In genomic region chr11:108258811-108259266, GRCm38 (mm10) we compare ENCODE assay signal across 8 mouse cellular contexts.
DNase-seq lines count a peak whose midpoint lies in the region; ATAC-seq and TF ChIP-seq lines count a peak whose summit lies in the region.

No protein-coding gene starts in this region.

- peak; percentile 79 for ATAC-seq in hindbrain, postnatal 0 days
- ATAC-seq in hindbrain, embryonic 11.5 days (ENCODE audit: low FRiP score), result no peak
- no peak for ATAC-seq in stomach, embryonic 15.5 days (ENCODE audit: insufficient read depth, low FRiP score, low read depth)

- H3K4me1 ChIP-seq in hindbrain, postnatal 0 days (ENCODE audit: insufficient read depth, low read length), result peaks cover 27% of the 10 kb centered on the region
- H3K4me1 ChIP-seq in hindbrain, embryonic 11.5 days (replicated peaks; ENCODE audit: control insufficient read depth, insufficient read depth, low read length), result no peaks in the 10 kb centered on the region
- H3K4me1 ChIP-seq in stomach, embryonic 15.5 days, result peaks cover 11% of the 10 kb centered on the region

- intact Hi-C loops in heart, postnatal 14 days (cut with DNase I), result no loop called here

- 27% methylated on average over 5 of the region's 5 CpGs for WGBS in hindbrain, postnatal 0 days
- 90% methylated on average over 5 of the region's 5 CpGs for WGBS in hindbrain, embryonic 11.5 days
- WGBS in stomach, embryonic 15.5 days, result 46% methylated on average over 5 of the region's 5 CpGs

- peak overlapping the region; percentile 31 for H3K4me2 ChIP-seq in hindbrain, postnatal 0 days (ENCODE audit: low read depth, low read length)
- no peak overlapping the region for H3K4me2 ChIP-seq in hindbrain, embryonic 11.5 days (replicated peaks; ENCODE audit: low read depth, low read length)
- H3K4me2 ChIP-seq in stomach, embryonic 15.5 days, result no peak overlapping the region

- no peaks in the 10 kb centered on the region for H3K36me3 ChIP-seq in hindbrain, postnatal 0 days (ENCODE audit: insufficient read depth, low read length)
- no peaks in the 10 kb centered on the region for H3K36me3 ChIP-seq in hindbrain, embryonic 11.5 days (ENCODE audit: control insufficient read depth, insufficient read depth, low read length)
- no peaks in the 10 kb centered on the region for H3K36me3 ChIP-seq in stomach, embryonic 15.5 days

- no peaks in the 10 kb centered on the region for H3K27me3 ChIP-seq in hindbrain, postnatal 0 days (ENCODE audit: insufficient read depth, low read length)
- no peaks in the 10 kb centered on the region for H3K27me3 ChIP-seq in hindbrain, embryonic 11.5 days (ENCODE audit: control insufficient read depth, insufficient read depth, low read length)
- no peaks in the 10 kb centered on the region for H3K27me3 ChIP-seq in stomach, embryonic 15.5 days (replicated peaks)

- no peaks in the 10 kb centered on the region for H3K9me3 ChIP-seq in hindbrain, postnatal 0 days (ENCODE audit: low read length)
- no peaks in the 10 kb centered on the region for H3K9me3 ChIP-seq in hindbrain, embryonic 11.5 days (ENCODE audit: control insufficient read depth, low read length)
- H3K9me3 ChIP-seq in stomach, embryonic 15.5 days, result no peaks in the 10 kb centered on the region

- H3K9ac ChIP-seq in hindbrain, postnatal 0 days (replicated peaks; ENCODE audit: low read length), result no peak overlapping the region
- H3K9ac ChIP-seq in hindbrain, embryonic 11.5 days (ENCODE audit: low read depth, low read length), result no peak overlapping the region
- no peak overlapping the region for H3K9ac ChIP-seq in stomach, embryonic 15.5 days

- H3K27ac ChIP-seq in hindbrain, postnatal 0 days, result peak overlapping the region; percentile 76
- no peak overlapping the region for H3K27ac ChIP-seq in hindbrain, embryonic 11.5 days (ENCODE audit: low read depth, low read length)
- H3K27ac ChIP-seq in stomach, embryonic 15.5 days, result peak overlapping the region; percentile 52

- TF ChIP-seq CTCF in hindbrain, postnatal 0 days (IDR thresholded peaks at IDR 0.05; ENCODE audit: low read depth), result no peak

- no peak overlapping the region for H3K4me3 ChIP-seq in hindbrain, postnatal 0 days (ENCODE audit: low read length)
- no peak overlapping the region for H3K4me3 ChIP-seq in hindbrain, embryonic 11.5 days (ENCODE audit: low read depth, low read length)
- no peak overlapping the region for H3K4me3 ChIP-seq in stomach, embryonic 15.5 days (replicated peaks)

- DNase-seq in hindbrain, postnatal 0 days (ENCODE audit: low spot score), result peak; percentile 82
- no peak for DNase-seq in hindbrain, embryonic 11.5 days (ENCODE audit: low spot score)
- DNase-seq in Muller cell, postnatal 12 days (ENCODE audit: inconsistent ontology term), result peak; percentile 75
- DNase-seq in cerebellum, postnatal 14 days, result peak; percentile 79 to 80
- DNase-seq in heart, postnatal 14 days, result peak; percentile 56 to 69
- DNase-seq in right cerebral cortex, postnatal 25 days, result no peak
- DNase-seq in thymus, postnatal 10 days (ENCODE audit: low spot score in 2 of 2), result no peak

Comparison
In these comparisons a context has a peak if more than half of its experiments do, and no peak if none do; other contexts are left out.
1. DNase-seq: peak in hindbrain, postnatal 0 days (single experiment), Muller cell, postnatal 12 days (single experiment), cerebellum, postnatal 14 days (2 of 2) and heart, postnatal 14 days (2 of 2); none in hindbrain, embryonic 11.5 days (single experiment), right cerebral cortex, postnatal 25 days (single experiment) and thymus, postnatal 10 days (0 of 2).